Mouse (Mus musculus) small intestine, adult 10 weeks (tissue): ENCODE results near the gene Nsfl1c. TPM values are rescaled to one million over a fixed set of nuclear protein-coding genes. Genes with fewer than 3 reads are reported as not detected.

ENCODE experiments used
- polyA plus RNA-seq: library from polyadenylated mRNA; stranded (reverse); fragments of 350-450 nt; fragmentation: Illumina TruSeq; extraction: RNeasy Lipid Tissue Mini Kit (QIAGEN cat#74804); gene quantifications from one replicate; pipeline ENCODE4 v1.2.3, GENCODE M21; 2014; ENCODE audit warnings: low replicate concordance

Gene Nsfl1c
- 26.7 TPM for polyA plus RNA-seq

DNA sequence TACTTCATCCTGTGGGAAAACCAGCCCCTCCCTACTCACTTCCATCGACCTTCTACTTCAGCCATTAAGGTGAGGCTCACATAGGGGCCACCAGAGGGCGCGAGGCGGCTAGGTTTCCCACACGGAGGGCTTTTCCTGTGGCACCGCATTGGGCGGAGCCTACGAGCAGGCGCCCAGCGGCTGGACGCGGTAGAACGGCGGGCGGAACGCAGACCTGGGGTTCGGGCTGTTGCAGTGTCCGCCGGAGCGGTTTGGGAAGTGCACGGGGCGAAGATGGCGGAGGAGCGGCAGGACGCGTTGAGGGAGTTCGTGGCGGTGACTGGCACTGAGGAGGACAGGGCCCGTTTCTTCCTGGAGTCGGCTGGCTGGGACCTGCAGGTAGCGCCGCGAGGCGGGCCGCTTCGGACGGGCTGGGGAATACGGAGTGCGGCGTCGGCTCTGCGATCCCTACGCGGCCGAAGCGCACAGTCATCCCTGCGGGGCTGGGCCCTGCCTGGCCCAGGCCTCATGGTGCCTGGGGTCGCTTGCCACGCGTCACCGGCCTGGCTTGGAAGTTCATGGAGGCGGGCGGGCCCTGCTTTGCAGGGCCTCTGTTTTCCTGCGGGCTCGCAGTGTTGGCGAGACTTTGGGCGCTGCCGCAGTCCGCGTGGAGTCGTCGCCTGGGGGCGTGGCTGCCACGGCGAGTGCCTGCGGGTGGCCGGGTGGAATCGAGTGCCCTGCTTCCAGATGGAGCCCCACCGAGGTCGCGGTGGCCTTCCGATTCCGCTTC lies at the start of gene Nsfl1c:
Gene Nsfl1c, plus strand, starts transcription at position 148 of the 769 bp plus-strand sequence.

DNA sequence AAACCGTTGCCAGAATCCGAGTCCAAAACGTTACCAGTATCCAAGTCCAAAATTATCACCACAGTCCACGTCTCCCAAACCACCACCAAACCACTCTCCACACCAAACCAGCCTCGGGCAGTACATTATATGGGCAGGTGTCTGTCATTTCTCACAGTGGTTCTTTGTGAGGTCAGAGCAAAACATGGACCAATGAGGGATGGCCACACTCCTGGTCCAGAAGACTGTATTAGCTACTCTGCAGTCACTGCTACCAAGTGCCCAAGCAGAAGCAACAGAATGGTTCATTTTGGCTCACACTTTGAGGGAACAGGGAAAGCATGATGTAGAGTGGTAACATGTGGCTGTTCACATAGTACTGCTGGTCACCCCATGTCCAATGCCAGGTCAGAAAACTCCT lies 17.9 kb upstream of the Nsfl1c start, which contains the start of gene 4921509C19Rik:
Gene 4921509C19Rik, minus strand, starts transcription at position 101 of the 400 bp plus-strand sequence.

DNA sequence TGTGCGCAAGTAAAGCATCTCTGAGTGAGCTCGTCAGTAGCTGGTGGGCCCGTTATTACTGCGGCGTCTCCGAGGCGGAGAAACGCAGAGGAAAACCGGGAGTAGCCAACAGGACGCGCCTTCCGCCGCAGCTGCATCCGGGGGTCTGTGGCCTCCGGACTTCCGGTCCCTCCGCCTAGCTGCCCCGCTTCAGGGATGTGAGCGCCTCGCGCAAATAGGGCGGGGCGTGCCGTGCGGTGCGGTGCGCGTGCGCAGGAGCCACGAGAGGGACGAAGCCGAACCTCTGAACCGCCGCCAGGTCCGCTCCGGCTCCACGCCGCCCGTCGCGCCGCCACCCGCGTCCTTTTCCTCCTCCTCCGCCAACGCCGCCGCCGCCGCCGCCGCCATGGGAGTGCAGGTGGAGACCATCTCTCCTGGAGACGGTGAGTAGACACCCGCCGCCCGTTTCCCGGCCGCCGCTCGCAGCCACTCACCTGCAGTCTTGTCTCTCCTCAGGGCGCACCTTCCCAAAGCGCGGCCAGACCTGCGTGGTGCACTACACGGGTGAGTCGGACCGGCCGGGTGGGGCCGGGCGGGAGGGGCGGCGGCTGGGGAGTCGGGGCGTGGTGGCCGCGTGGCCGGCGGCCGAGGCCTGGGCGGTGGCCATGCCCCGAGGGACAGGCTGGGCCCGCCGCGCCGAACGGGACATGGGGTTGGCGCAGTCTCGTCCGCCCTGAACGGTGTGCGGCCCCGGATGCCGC lies 48.5 kb downstream of the Nsfl1c start, which contains the start of gene Fkbp1a:
Gene Fkbp1a, plus strand, starts transcription at position 161 of the 740 bp plus-strand sequence.

Other genes starting within 250 kb of the Nsfl1c start
- not detected for gene 4921509C19Rik, start 18.0 kb upstream of the Nsfl1c start, polyA plus RNA-seq
- gene Fkbp1a, start 48.3 kb downstream of the Nsfl1c start, polyA plus RNA-seq = 165 TPM
- 13.3 TPM for gene Sdcbp2, start 78.4 kb downstream of the Nsfl1c start, polyA plus RNA-seq
- 0.74 TPM for gene Snph, start 138.4 kb downstream of the Nsfl1c start, polyA plus RNA-seq
- 0.59 TPM for gene Rad21l, start 174.4 kb downstream of the Nsfl1c start, polyA plus RNA-seq
- not detected for gene Tmem74b, start 207.8 kb downstream of the Nsfl1c start, polyA plus RNA-seq